Mouse (Mus musculus) kidney, adult 8-10 months (tissue): ENCODE data around the gene Rell1.
A peak's percentile ranks its signal among the peaks of the same experiment; 100 is the strongest.

Experiments used
- DNase-seq, 2 experiments: peaks; one replicate each; pipeline ENCODE4 v3.0.0; 2022

Rell1 gene

GRCm38 (mm10) chr5:63891912-63892311 is 76.8 kb downstream of the Rell1 start:
- no peak for DNase-seq

GRCm38 (mm10) chr5:63891241-63891640 is 77.5 kb downstream of the Rell1 start:
- no peak for DNase-seq

DNA sequence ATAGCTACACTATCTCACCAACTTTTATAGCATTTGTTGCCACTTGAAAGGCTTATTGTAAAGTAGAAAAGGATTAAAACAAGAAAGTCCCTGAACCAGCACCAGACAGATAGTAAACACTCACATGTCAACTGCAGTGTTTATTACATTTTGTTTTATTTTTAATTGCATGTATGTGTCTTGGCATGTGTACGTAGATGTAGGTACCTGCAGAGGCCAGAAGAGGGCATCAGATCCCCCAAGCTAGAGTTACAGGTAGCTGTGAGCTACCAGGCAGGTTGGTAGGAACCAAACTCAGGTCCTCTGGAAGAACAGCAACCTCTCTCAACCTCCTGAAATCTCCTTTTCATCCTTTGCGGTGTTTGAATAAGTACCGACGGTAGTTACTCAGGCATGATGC is 81.6 kb downstream of the Rell1 start:
- DNase-seq = no peak

DNA sequence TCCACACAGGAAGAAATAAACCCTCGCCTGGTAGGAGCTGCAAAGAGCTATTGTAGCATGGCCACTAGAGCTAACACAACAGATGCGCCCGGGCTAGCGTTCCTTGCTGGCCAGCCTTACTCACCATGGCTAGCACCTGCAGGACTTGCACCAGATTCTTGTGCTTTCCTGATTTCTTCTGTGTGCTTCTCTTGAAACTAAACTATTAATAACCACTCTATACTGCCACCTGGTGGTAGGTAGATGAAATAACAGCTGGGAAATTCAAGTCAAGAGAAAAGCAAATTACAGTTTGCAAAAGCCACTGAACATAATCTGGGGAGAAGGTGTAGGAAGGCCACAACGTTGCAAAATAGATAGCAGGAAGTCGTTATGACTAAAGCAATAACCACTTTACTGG is 82.0 kb downstream of the Rell1 start:
- no peak for DNase-seq

DNA sequence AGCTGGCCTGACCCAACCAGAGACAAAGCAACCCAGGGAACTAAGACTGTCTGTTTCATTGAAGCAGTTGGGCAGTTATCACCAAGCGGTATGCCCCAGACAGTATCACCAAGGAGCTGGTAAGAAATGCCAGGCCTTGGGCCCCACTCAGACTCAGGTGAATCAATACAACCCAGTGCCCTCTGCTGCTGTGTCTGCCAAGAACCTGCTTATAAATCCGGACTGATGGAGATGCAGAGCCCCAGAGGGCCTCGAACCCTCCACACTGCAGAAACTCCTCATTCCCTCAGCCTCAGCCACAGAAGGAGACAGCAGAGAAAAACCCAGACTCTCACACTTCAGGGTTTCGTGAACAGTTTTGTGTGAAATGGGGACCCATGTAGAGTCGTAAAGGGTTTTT is 82.4 kb downstream of the Rell1 start:
- DNase-seq = no peak

GRCm38 (mm10) chr5:63879026-63879425 is 89.7 kb downstream of the Rell1 start:
- no peak for DNase-seq

DNA sequence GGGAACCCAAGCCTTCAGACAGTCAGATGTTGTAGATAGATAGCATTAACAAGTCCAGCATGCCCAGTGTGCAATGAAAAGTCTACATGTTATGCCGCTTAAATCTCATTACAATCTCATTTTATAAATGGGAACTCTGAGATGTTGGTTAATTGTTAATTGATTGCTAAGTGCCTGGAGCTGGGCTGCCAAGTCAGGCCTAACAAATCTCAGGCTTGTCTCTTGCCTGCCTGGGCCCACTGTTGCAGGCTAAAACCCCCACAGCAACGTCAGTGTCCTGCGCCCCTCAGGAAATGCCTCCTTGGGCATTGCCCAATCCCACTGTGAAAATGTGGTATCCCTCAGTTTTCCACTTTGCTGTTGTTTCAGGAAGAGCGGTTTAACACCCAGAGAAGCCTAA is 92.6 kb downstream of the Rell1 start:
- peak; percentile 56 to 59 for DNase-seq

GRCm38 (mm10) chr5:63874880-63875279 is 93.8 kb downstream of the Rell1 start:
- DNase-seq = peak; percentile 54 to 67

GRCm38 (mm10) chr5:63872176-63872932 is 96.3 kb downstream of the Rell1 start:
- DNase-seq = no peak

DNA sequence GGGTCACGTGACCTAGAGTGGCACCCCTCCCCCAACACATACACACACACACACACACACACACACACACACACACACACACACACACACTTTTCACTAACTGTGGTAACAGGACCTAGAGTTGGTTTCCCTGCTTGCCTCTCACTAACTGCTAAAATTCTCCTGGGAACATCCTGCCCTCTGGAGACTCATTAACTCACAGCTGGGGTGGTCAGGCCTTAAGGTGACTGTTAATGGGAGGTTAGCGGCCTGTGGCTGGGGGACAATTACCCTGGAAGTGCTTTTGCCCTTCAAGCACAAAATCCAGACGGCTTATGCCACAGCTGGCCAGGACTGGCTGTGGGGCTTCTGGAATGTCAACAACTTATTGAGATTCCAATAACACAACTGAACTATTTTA is 101.3 kb downstream of the Rell1 start:
- DNase-seq = peak; percentile 83 to 92

GRCm38 (mm10) chr5:63858901-63859300 is 109.8 kb downstream of the Rell1 start:
- DNase-seq = no peak
